In genomic region chr2:164794293-164794692, GRCm38 (mm10) we compare ENCODE assay signal across 8 mouse cellular contexts. TPM values are rescaled to one million over a fixed set of nuclear protein-coding genes. Genes with fewer than 3 reads are reported as not detected.
DNase-seq lines count a peak whose midpoint lies in the region; ATAC-seq and TF ChIP-seq lines count a peak whose summit lies in the region.

No protein-coding gene starts in this region.

- H3K4me3 ChIP-seq in embryonic facial prominence, embryonic 10.5 days = no peak overlapping the region
- no peak overlapping the region for H3K4me3 ChIP-seq in heart, adult 2 months
- no peak overlapping the region for H3K4me3 ChIP-seq in limb, embryonic 14.5 days (replicated peaks; ENCODE audit: low read length)
- no peak overlapping the region for H3K4me3 ChIP-seq in myocyte

- WGBS in embryonic facial prominence, embryonic 10.5 days = 33% methylated on average over 5 of the region's 5 CpGs
- WGBS in heart, adult 2 months = 16% methylated on average over 5 of the region's 5 CpGs
- 28% methylated on average over 5 of the region's 5 CpGs for whole genome bisulfite sequencing in limb, embryonic 14.5 days

- no peak overlapping the region for H3ac ChIP-seq in myocyte (ENCODE audit: control insufficient read depth, insufficient read length)

- no peak overlapping the region for H3K4me2 ChIP-seq in limb, embryonic 14.5 days (replicated peaks; ENCODE audit: low read depth, low read length, severe bottlenecking)
- H3K4me2 ChIP-seq in myocyte (ENCODE audit: low read depth) = no peak overlapping the region

- peaks cover 84% of the 10 kb centered on the region for H3K36me3 ChIP-seq in embryonic facial prominence, embryonic 10.5 days (replicated peaks)
- peaks cover 2% of the 10 kb centered on the region; the same call in 1 of the 2 replicates for H3K36me3 ChIP-seq in heart, adult 2 months (ENCODE audit: control insufficient read depth, insufficient read depth, low read length)
- peaks cover 77% of the 10 kb centered on the region for H3K36me3 ChIP-seq in limb, embryonic 14.5 days (ENCODE audit: control insufficient read depth, insufficient read depth, low read length)
- peaks cover 21% of the 10 kb centered on the region for H3K36me3 ChIP-seq in myocyte (ENCODE audit: control insufficient read depth, insufficient read depth)
- peaks cover 8% of the 10 kb centered on the region for H3K36me3 ChIP-seq in splenic B cell, adult 2 months (ENCODE audit: control insufficient read depth, insufficient read depth, low read length, poor library complexity, severe bottlenecking)

- H3K9me3 ChIP-seq in embryonic facial prominence, embryonic 10.5 days = no peaks in the 10 kb centered on the region
- no peaks in the 10 kb centered on the region for H3K9me3 ChIP-seq in limb, embryonic 14.5 days (ENCODE audit: control insufficient read depth, low read length)

- H3K27ac ChIP-seq in embryonic facial prominence, embryonic 10.5 days (replicated peaks) = no peak overlapping the region
- no peak overlapping the region for H3K27ac ChIP-seq in heart, adult 2 months
- no peak overlapping the region for H3K27ac ChIP-seq in limb, embryonic 14.5 days (replicated peaks; ENCODE audit: low read depth, low read length)

- TF ChIP-seq CTCF in heart, adult 2 months (IDR thresholded peaks at IDR 0.05) = peak; percentile 90

- H3K4me1 ChIP-seq in embryonic facial prominence, embryonic 10.5 days = no peaks in the 10 kb centered on the region
- H3K4me1 ChIP-seq in heart, adult 2 months (ENCODE audit: control insufficient read depth, insufficient read depth, low read length) = peaks cover 1% of the 10 kb centered on the region; the same call in 1 of the 2 replicates
- H3K4me1 ChIP-seq in limb, embryonic 14.5 days (ENCODE audit: control insufficient read depth, insufficient read depth, low read length) = no peaks in the 10 kb centered on the region

- DNase-seq in A20 (ENCODE audit: low read depth, low spot score) = peak; percentile 83
- DNase-seq in adrenal gland, adult 2 months = peak; percentile 91
- DNase-seq in embryonic facial prominence, embryonic 10.5 days (ENCODE audit: low spot score) = peak; percentile 81
- peak; percentile 75 to 78 for DNase-seq in heart, adult 2 months
- peak; percentile 93 for DNase-seq in kidney, adult 9 months
- DNase-seq in limb, embryonic 14.5 days (ENCODE audit: low spot score) = peak; percentile 91
- peak; percentile 88 for DNase-seq in splenic B cell, adult 2 months (ENCODE audit: low read depth, low spot score)

- TF ChIP-seq POLR2A in heart, adult 2 months (IDR thresholded peaks at IDR 0.05; ENCODE audit: insufficient read depth, low read depth, low read length) = no peak
- TF ChIP-seq POLR2A in limb, embryonic 14.5 days (IDR thresholded peaks at IDR 0.05; ENCODE audit: borderline replicate concordance, extremely low read depth, insufficient read depth, insufficient read length) = no peak
- TF ChIP-seq POLR2A in myocyte (IDR thresholded peaks at IDR 0.05; ENCODE audit: insufficient read length, low read depth) = no peak

- TF ChIP-seq EP300 in heart, adult 2 months (IDR thresholded peaks at IDR 0.05; ENCODE audit: insufficient read depth, low read depth, low read length) = peak; percentile 72; the same call in 1 of the 2 replicates

- H3K79me2 ChIP-seq in heart, adult 2 months (replicated peaks; ENCODE audit: control insufficient read depth, insufficient read depth, low read length) = no peaks in the 10 kb centered on the region
- no peaks in the 10 kb centered on the region for H3K79me2 ChIP-seq in myocyte (ENCODE audit: control insufficient read depth, insufficient read depth)

- intact Hi-C loops in heart, adult 2 months (cut with DNase I) = loop anchor here (2.0 kb wide), 2 partner anchors 115 to 201 kb away; partner anchors contain the start of gene Eppin

- no peak overlapping the region for H3K9ac ChIP-seq in heart, adult 2 months (ENCODE audit: low read depth, low read length)
- no peak overlapping the region for H3K9ac ChIP-seq in limb, embryonic 14.5 days (ENCODE audit: low read depth, low read length, severe bottlenecking)

- H3K27me3 ChIP-seq in embryonic facial prominence, embryonic 10.5 days (replicated peaks; ENCODE audit: low read depth, poor library complexity, severe bottlenecking) = no peaks in the 10 kb centered on the region
- no peaks in the 10 kb centered on the region for H3K27me3 ChIP-seq in heart, adult 2 months (ENCODE audit: control insufficient read depth, insufficient read depth, low read length)
- no peaks in the 10 kb centered on the region for H3K27me3 ChIP-seq in limb, embryonic 14.5 days (ENCODE audit: control insufficient read depth, insufficient read depth, low read length)
- H3K27me3 ChIP-seq in myocyte (ENCODE audit: control insufficient read depth, insufficient read depth, insufficient read length) = no peaks in the 10 kb centered on the region
- no peaks in the 10 kb centered on the region for H3K27me3 ChIP-seq in splenic B cell, adult 2 months (ENCODE audit: control insufficient read depth, insufficient read depth, low read length, poor library complexity, severe bottlenecking)

- ATAC-seq in limb, embryonic 14.5 days (ENCODE audit: low FRiP score, low read depth) = peak; percentile 38; the same call in 1 of the 2 replicates

TF ChIP-seq in myocyte, 11 proteins besides CTCF, POLR2A, EP300 and RAD21:
- TF ChIP-seq POLR2AphosphoS2 (IDR thresholded peaks at IDR 0.05; ENCODE audit: insufficient read length, low read depth) (peak; percentile 44), MYOG (IDR thresholded peaks at IDR 0.05; ENCODE audit: control insufficient read depth in 1 of 3, insufficient read depth in 1 of 3, insufficient read length in 2 of 3, low read depth in 2 of 3) (no peak)
TF ChIP-seq in myocyte: peak in this region for 1.

RNA-seq across cellular contexts. Expression of gene Snx21, which starts 8.7 kb away (rescaled TPM):
- 10 to 100 TPM; 26.5 to 43.1 TPM for total RNA-seq in adrenal gland, adult 2 months (2021)
- polyA plus RNA-seq in adrenal gland, adult 2 months (2012; rRNA removed) = 109 and 111 TPM in 2 replicates
- 10.7 and 11.9 TPM in 2 replicates for polyA plus RNA-seq in embryonic facial prominence, embryonic 10.5 days (2016; fragmentation: Nextera tagmentation; extraction: Ambion mirVana)
- 10 to 100 TPM; 21.2 to 30.3 TPM for total RNA-seq in heart, adult 2 months (2021)
- 24.7 and 29.0 TPM in 2 replicates for polyA plus RNA-seq in heart, adult 2 months (2012; rRNA removed)
- 26.0 and 35.0 TPM in 2 replicates for polyA plus RNA-seq in limb, embryonic 14.5 days (2012; rRNA removed)
- polyA plus RNA-seq in limb, embryonic 14.5 days (2014; fragmentation: Nextera tagmentation; extraction: Ambion mirVana) = 29.2 and 34.0 TPM in 2 replicates
- 29.5 TPM for polyA plus RNA-seq in myocyte (2012; fragmentation: generic; extraction: Trizol)

RNA-seq across cellular contexts. Expression of gene Acot8, which starts 10.4 kb away (rescaled TPM):
- 10 to 100 TPM; 28.3 to 30.4 TPM for total RNA-seq in adrenal gland, adult 2 months (2021)
- 59.2 and 64.4 TPM in 2 replicates for polyA plus RNA-seq in adrenal gland, adult 2 months (2012; rRNA removed)
- 13.9 and 15.8 TPM in 2 replicates for polyA plus RNA-seq in embryonic facial prominence, embryonic 10.5 days (2016; fragmentation: Nextera tagmentation; extraction: Ambion mirVana)
- total RNA-seq in heart, adult 2 months (2021) = 10 to 100 TPM; 13.3 to 14.0 TPM
- 17.0 and 19.1 TPM in 2 replicates for polyA plus RNA-seq in heart, adult 2 months (2012; rRNA removed)
- polyA plus RNA-seq in limb, embryonic 14.5 days (2012; rRNA removed) = 31.5 and 41.2 TPM in 2 replicates
- 14.0 and 15.2 TPM in 2 replicates for polyA plus RNA-seq in limb, embryonic 14.5 days (2014; fragmentation: Nextera tagmentation; extraction: Ambion mirVana)
- polyA plus RNA-seq in myocyte (2012; fragmentation: generic; extraction: Trizol) = 24.5 TPM

RNA-seq across cellular contexts. Expression of gene Zswim3, which starts 10.6 kb away (rescaled TPM):
- total RNA-seq in adrenal gland, adult 2 months (2021) = 1 to 10 TPM; 3.5 to 5.7 TPM
- polyA plus RNA-seq in adrenal gland, adult 2 months (2012; rRNA removed) = 2.3 and 2.5 TPM in 2 replicates
- polyA plus RNA-seq in embryonic facial prominence, embryonic 10.5 days (2016; fragmentation: Nextera tagmentation; extraction: Ambion mirVana) = 8.5 and 8.6 TPM in 2 replicates
- total RNA-seq in heart, adult 2 months (2021) = 1 to 10 TPM; 1.7 to 2.1 TPM
- 2.1 and 2.8 TPM in 2 replicates for polyA plus RNA-seq in heart, adult 2 months (2012; rRNA removed)
- polyA plus RNA-seq in limb, embryonic 14.5 days (2012; rRNA removed) = 4.3 and 4.9 TPM in 2 replicates
- polyA plus RNA-seq in limb, embryonic 14.5 days (2014; fragmentation: Nextera tagmentation; extraction: Ambion mirVana) = 6.9 and 7.0 TPM in 2 replicates
- 3.3 TPM for polyA plus RNA-seq in myocyte (2012; fragmentation: generic; extraction: Trizol)

RNA-seq across cellular contexts. Expression of gene Tnnc2, which starts 14.5 kb away (rescaled TPM):
- not detected for total RNA-seq in adrenal gland, adult 2 months (2021)
- polyA plus RNA-seq in adrenal gland, adult 2 months (2012; rRNA removed) = not detected in 2 replicates
- polyA plus RNA-seq in embryonic facial prominence, embryonic 10.5 days (2016; fragmentation: Nextera tagmentation; extraction: Ambion mirVana) = not detected in 2 replicates
- total RNA-seq in heart, adult 2 months (2021) = under 1 TPM in 1 of 2 experiments, not detected in 1; 0.50 TPM
- polyA plus RNA-seq in heart, adult 2 months (2012; rRNA removed) = not detected in 2 replicates
- 178 and 322 TPM in 2 replicates for polyA plus RNA-seq in limb, embryonic 14.5 days (2012; rRNA removed)
- 273 and 401 TPM in 2 replicates for polyA plus RNA-seq in limb, embryonic 14.5 days (2014; fragmentation: Nextera tagmentation; extraction: Ambion mirVana)
- 3,985 TPM for polyA plus RNA-seq in myocyte (2012; fragmentation: generic; extraction: Trizol)

RNA-seq across cellular contexts. Expression of gene Ube2c, which starts 24.6 kb away (rescaled TPM):
- total RNA-seq in adrenal gland, adult 2 months (2021) = 1 to 10 TPM; 2.5 to 5.2 TPM
- 7.1 and 9.1 TPM in 2 replicates for polyA plus RNA-seq in adrenal gland, adult 2 months (2012; rRNA removed)
- 571 and 605 TPM in 2 replicates for polyA plus RNA-seq in embryonic facial prominence, embryonic 10.5 days (2016; fragmentation: Nextera tagmentation; extraction: Ambion mirVana)
- 1 to 10 TPM; 1.5 to 4.2 TPM for total RNA-seq in heart, adult 2 months (2021)
- polyA plus RNA-seq in heart, adult 2 months (2012; rRNA removed) = 3.0 and 7.3 TPM in 2 replicates
- 293 and 329 TPM in 2 replicates for polyA plus RNA-seq in limb, embryonic 14.5 days (2012; rRNA removed)
- polyA plus RNA-seq in limb, embryonic 14.5 days (2014; fragmentation: Nextera tagmentation; extraction: Ambion mirVana) = 279 and 305 TPM in 2 replicates
- polyA plus RNA-seq in myocyte (2012; fragmentation: generic; extraction: Trizol) = 103 TPM
